Mouse (Mus musculus) erythroblast, embryonic 14.5 days (primary cell): ENCODE data around the gene Ccl28. TPM values are rescaled to one million over a fixed set of nuclear protein-coding genes. Genes with fewer than 3 reads are reported as not detected.
"Not testable (repeated sequence)": the region's sequence is repeated elsewhere in the genome, so short reads cannot be mapped to it uniquely, and the experiment has no call there.

Experiments
- H3K27me3 ChIP-seq: 2 replicates; pipeline ENCODE4 v1.6.1; 2012; ENCODE audit warnings: inconsistent platforms; ENCODE audit not compliant: control insufficient read depth
- H3K36me3 ChIP-seq: 2 replicates; pipeline ENCODE4 v1.6.1; 2012; ENCODE audit warnings: mild to moderate bottlenecking, inconsistent platforms; ENCODE audit not compliant: control insufficient read depth
- H3K4me1 ChIP-seq: 2 replicates; pipeline ENCODE4 v1.6.1; 2012; ENCODE audit warnings: inconsistent platforms; ENCODE audit not compliant: control insufficient read depth
- H3K4me3 ChIP-seq: replicated peaks from 2 replicates; pipeline ENCODE3; 2012; ENCODE audit warnings: moderate library complexity, mild to moderate bottlenecking, inconsistent platforms
- H3K9me3 ChIP-seq: 2 replicates; pipeline ENCODE4 v1.6.1; 2012; ENCODE audit warnings: low read length, inconsistent platforms, mixed read lengths; ENCODE audit not compliant: control insufficient read depth
- GATA1 ChIP-seq: IDR thresholded peaks from 2 replicates; pipeline ENCODE4 v1.6.1; 2012; ENCODE audit warnings: low read length, inconsistent platforms, mixed read lengths
- TAL1 ChIP-seq: IDR thresholded peaks from 3 replicates; pipeline ENCODE4 v1.6.1; 2012; ENCODE audit warnings: low read length, inconsistent platforms, mixed read lengths
- polyA plus RNA-seq: library from polyadenylated mRNA; stranded (reverse); fragments of >175 nt; gene quantifications from 2 replicates; pipeline ENCODE4 v1.2.3, GENCODE M21; 2012

Gene Ccl28
- polyA plus RNA-seq, 1 experiment = not detected

- H3K27me3 ChIP-seq = no peaks in the 10 kb centered on the region
- no peaks in the 10 kb centered on the region for H3K4me1 ChIP-seq
- H3K9me3 ChIP-seq = no peaks in the 10 kb centered on the region
- H3K4me3 ChIP-seq = no peak overlapping the region
- no peaks in the 10 kb centered on the region for H3K36me3 ChIP-seq
- TF ChIP-seq TAL1 (no peak), GATA1 (no peak)
Observed at GRCm38 (mm10) chr13:119619735-119620134, 3.9 kb upstream of the Ccl28 start.

- not testable (repeated sequence) for H3K4me1 ChIP-seq, H3K9me3 ChIP-seq
Observed at GRCm38 (mm10) chr13:119625952-119626351, 2.3 kb downstream of the Ccl28 start.

GRCm38 (mm10) chr13:119631482-119632155, 8.0 kb downstream of the Ccl28 start:
- Histone ChIP-seq H3K9me3 (peaks cover 3% of the 10 kb centered on the region), H3K4me3 (peak overlapping the region; percentile 61), H3K36me3 (no peaks in the 10 kb centered on the region), H3K4me1 (peaks cover 4% of the 10 kb centered on the region), H3K27me3 (no peaks in the 10 kb centered on the region)
- no peak for TF ChIP-seq TAL1
- TF ChIP-seq GATA1 = no peak

More at GRCm38 (mm10) chr13:119625952-119626351, 2.3 kb downstream of the Ccl28 start:
- H3K36me3 ChIP-seq, H3K27me3 ChIP-seq, H3K4me3 ChIP-seq: not testable (repeated sequence)

- peak overlapping the region; percentile 61 for H3K4me3 ChIP-seq
- no peaks in the 10 kb centered on the region for H3K36me3 ChIP-seq
Observed at GRCm38 (mm10) chr13:119632156-119632548, 8.5 kb downstream of the Ccl28 start.

GRCm38 (mm10) chr13:119635496-119635895, 11.9 kb downstream of the Ccl28 start:
- H3K36me3 ChIP-seq = no peaks in the 10 kb centered on the region
- TF ChIP-seq TAL1 (no peak), GATA1 (no peak)
- peaks cover 4% of the 10 kb centered on the region for H3K4me1 ChIP-seq
- peaks cover 3% of the 10 kb centered on the region for H3K9me3 ChIP-seq
- H3K4me3 ChIP-seq = no peak overlapping the region
- no peaks in the 10 kb centered on the region for H3K27me3 ChIP-seq

More at GRCm38 (mm10) chr13:119632156-119632548, 8.5 kb downstream of the Ccl28 start:
- Histone ChIP-seq H3K9me3 (peaks cover 3% of the 10 kb centered on the region), H3K4me1 (peaks cover 4% of the 10 kb centered on the region), H3K27me3 (no peaks in the 10 kb centered on the region)
- TF ChIP-seq TAL1 = no peak
- TF ChIP-seq GATA1 = no peak

- TF ChIP-seq TAL1 (no peak), GATA1 (no peak)
Observed at GRCm38 (mm10) chr13:119637837-119638236, 14.2 kb downstream of the Ccl28 start.

GRCm38 (mm10) chr13:119638449-119638848, 14.8 kb downstream of the Ccl28 start:
- Histone ChIP-seq H3K36me3 (no peaks in the 10 kb centered on the region), H3K27me3 (no peaks in the 10 kb centered on the region), H3K9me3 (no peaks in the 10 kb centered on the region), H3K4me3 (no peak overlapping the region), H3K4me1 (no peaks in the 10 kb centered on the region; the same call in 1 of the 2 replicates)
- no peak for TF ChIP-seq TAL1
- TF ChIP-seq GATA1 = no peak

More at GRCm38 (mm10) chr13:119637837-119638236, 14.2 kb downstream of the Ccl28 start:
- H3K4me3 ChIP-seq = no peak overlapping the region
- H3K4me1 ChIP-seq = no peaks in the 10 kb centered on the region; the same call in 1 of the 2 replicates
- H3K27me3 ChIP-seq = no peaks in the 10 kb centered on the region
- H3K9me3 ChIP-seq = no peaks in the 10 kb centered on the region
- H3K36me3 ChIP-seq = no peaks in the 10 kb centered on the region

GRCm38 (mm10) chr13:119639302-119639701, 15.7 kb downstream of the Ccl28 start:
- Histone ChIP-seq H3K36me3 (no peaks in the 10 kb centered on the region), H3K9me3 (no peaks in the 10 kb centered on the region), H3K4me3 (no peak overlapping the region), H3K27me3 (no peaks in the 10 kb centered on the region), H3K4me1 (no peaks in the 10 kb centered on the region; the same call in 1 of the 2 replicates)
- TF ChIP-seq TAL1 (no peak), GATA1 (no peak)

- TF ChIP-seq GATA1 = no peak
- TF ChIP-seq TAL1 = no peak
- H3K27me3 ChIP-seq = no peaks in the 10 kb centered on the region
- H3K4me1 ChIP-seq = no peaks in the 10 kb centered on the region; the same call in 1 of the 2 replicates
- no peaks in the 10 kb centered on the region for H3K36me3 ChIP-seq
- H3K9me3 ChIP-seq = no peaks in the 10 kb centered on the region
- no peak overlapping the region for H3K4me3 ChIP-seq
Observed at GRCm38 (mm10) chr13:119640504-119640903, 16.9 kb downstream of the Ccl28 start.

- Histone ChIP-seq H3K4me1 (no peaks in the 10 kb centered on the region; the same call in 1 of the 2 replicates), H3K9me3 (no peaks in the 10 kb centered on the region), H3K36me3 (no peaks in the 10 kb centered on the region), H3K27me3 (no peaks in the 10 kb centered on the region), H3K4me3 (no peak overlapping the region)
- TF ChIP-seq TAL1 (no peak), GATA1 (no peak)
Observed at GRCm38 (mm10) chr13:119641145-119641544, 17.5 kb downstream of the Ccl28 start.
